Mouse (Mus musculus): Measurements from ENCODE around the gene Sgce.

DNA sequence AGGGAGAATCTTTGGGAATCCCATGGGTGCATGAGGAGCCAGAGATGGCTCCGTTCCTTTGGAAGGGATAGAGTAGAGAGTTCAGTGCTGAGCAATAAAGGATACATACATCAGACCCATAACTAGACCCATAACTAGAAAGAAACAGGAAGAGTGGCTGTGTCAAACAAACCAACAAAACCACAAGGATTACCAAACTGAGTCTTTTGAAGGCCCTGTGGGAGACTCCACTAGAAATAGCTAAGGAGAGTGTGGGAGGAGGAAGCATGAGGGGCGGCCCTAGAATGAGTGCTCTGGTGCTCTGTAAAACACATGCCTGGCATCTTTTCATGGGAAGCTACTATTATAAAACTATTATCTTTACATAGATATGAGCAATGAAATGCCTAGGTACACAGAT is 18.7 kb downstream of the Sgce start:
- TF ChIP-seq CTCF (IDR thresholded peaks at IDR 0.05; ENCODE audit: borderline replicate concordance, extremely low read depth, insufficient read depth, insufficient read length), result no peak
- TF ChIP-seq POLR2A (IDR thresholded peaks at IDR 0.05; ENCODE audit: borderline replicate concordance, extremely low read depth, insufficient read depth, insufficient read length, poor library complexity, severe bottlenecking), result no peak

Data from brain, embryonic 14.5 days (tissue).